Mouse (Mus musculus) liver, embryonic 13.5 days (tissue): ENCODE results near the gene Gm10271. TPM values are rescaled to one million over a fixed set of nuclear protein-coding genes. Genes with fewer than 3 reads are reported as not detected.

Experiments
- ATAC-seq: fragments of 200-750 bp; cut with Nextera tagmentation; 2 replicates; pipeline ENCODE4 v1.8.0; 2017; ENCODE audit warnings: low read depth, mild to moderate bottlenecking, moderate number of reproducible peaks, moderate library complexity
- DNase-seq: peaks from one replicate; pipeline ENCODE4 v3.0.0; 2022
- H3K27ac ChIP-seq: fragments of 300-500 bp; sonication (generic); 2 replicates; pipeline ENCODE4 v1.5.1; 2015; ENCODE audit warnings: moderate library complexity, mild to moderate bottlenecking, inconsistent platforms
- H3K27me3 ChIP-seq: fragments of 300-500 bp; sonication (generic); 2 replicates; pipeline ENCODE4 v1.6.1; 2015; ENCODE audit warnings: mild to moderate bottlenecking, inconsistent platforms
- H3K36me3 ChIP-seq: fragments of 300-500 bp; sonication (generic); 2 replicates; pipeline ENCODE4 v1.6.1; 2015; ENCODE audit warnings: mild to moderate bottlenecking, inconsistent platforms
- H3K4me1 ChIP-seq: fragments of 300-500 bp; sonication (generic); replicated peaks from 2 replicates; pipeline ENCODE4 v1.6.1; 2015; ENCODE audit warnings: inconsistent platforms
- H3K4me2 ChIP-seq: fragments of 300-500 bp; sonication (generic); 2 replicates; pipeline ENCODE4 v1.6.1; 2015; ENCODE audit warnings: inconsistent platforms, mild to moderate bottlenecking, moderate library complexity
- H3K4me3 ChIP-seq: fragments of 300-500 bp; sonication (generic); replicated peaks from 2 replicates; pipeline ENCODE4 v1.5.1; 2015; ENCODE audit warnings: mild to moderate bottlenecking, inconsistent platforms
- H3K9ac ChIP-seq: fragments of 300-500 bp; sonication (generic); 2 replicates; pipeline ENCODE4 v1.6.1; 2015; ENCODE audit warnings: mild to moderate bottlenecking, inconsistent platforms
- H3K9me3 ChIP-seq: fragments of 300-500 bp; sonication (generic); replicated peaks from 2 replicates; pipeline ENCODE4 v1.6.1; 2016; ENCODE audit warnings: inconsistent platforms
- WGBS: fragments of 180-500 bp; shearing (Covaris S2); methylation state at CpG from one replicate; pipeline ENCODE4 v1.1.7; 2015; ENCODE audit not compliant: insufficient replicate concordance; 5-methylcytosine and 5-hydroxymethylcytosine counted together
- polyA plus RNA-seq: library from polyadenylated mRNA; unstranded; fragments of >200 nt; fragmentation: Nextera tagmentation; extraction: Ambion mirVana; gene quantifications from 2 replicates; pipeline ENCODE4 v1.2.1, GENCODE M21; 2015

Gm10271 gene
- polyA plus RNA-seq, 1 experiment from 2014 or later: not detected

GRCm38 (mm10) chr10:116950886-116951285, 21.5 kb downstream of the Gm10271 start:
- ATAC-seq: no peak
- DNase-seq: no peak
- WGBS: 18% methylated on average over 5 of the region's 5 CpGs
- Histone ChIP-seq H3K9me3 (no peaks in the 10 kb centered on the region), H3K4me1 (peaks cover 27% of the 10 kb centered on the region), H3K27ac (no peak overlapping the region), H3K4me3 (peak overlapping the region; percentile 84), H3K4me2 (peak overlapping the region; percentile 99), H3K36me3 (no peaks in the 10 kb centered on the region), H3K9ac (peak overlapping the region; percentile 31; the same call in 1 of the 2 replicates), H3K27me3 (no peaks in the 10 kb centered on the region)

DNA sequence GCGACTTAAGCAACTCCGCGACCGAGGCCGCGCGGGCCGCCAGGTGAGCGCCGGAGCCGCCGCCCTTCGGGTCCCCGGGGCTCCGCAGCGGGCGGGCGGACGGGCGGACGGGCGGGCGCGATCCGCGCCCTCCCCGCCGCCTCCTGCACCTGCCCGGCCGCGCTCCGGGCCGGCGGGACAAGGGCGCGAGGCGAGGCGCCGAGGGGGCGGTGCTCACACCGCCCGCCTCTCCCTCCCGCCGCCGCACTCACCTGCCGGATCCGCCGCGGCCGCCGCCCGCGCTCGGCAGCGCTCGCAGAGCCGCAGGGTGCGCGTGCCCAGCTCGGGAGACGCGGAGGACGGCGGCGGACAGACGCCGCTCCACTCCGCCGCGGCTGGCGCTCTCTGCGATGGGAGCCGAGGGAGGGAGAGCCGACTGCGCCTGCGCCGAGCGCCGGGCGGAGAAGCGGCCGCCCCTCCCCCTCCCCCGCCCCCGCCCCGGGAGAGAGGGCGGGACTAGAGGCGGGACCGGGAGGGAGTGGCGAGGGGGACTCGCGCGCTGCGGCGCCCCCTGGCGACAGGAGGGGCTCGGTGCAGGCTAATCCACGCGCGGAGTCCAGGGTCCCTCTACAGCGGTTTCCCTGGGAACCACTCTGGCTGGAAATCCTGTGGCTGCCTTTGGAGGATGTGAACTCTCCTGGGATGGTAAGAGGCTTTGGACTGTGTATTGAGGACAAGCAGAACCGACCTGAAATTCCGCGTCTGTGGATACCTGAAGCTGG, 22.2 kb downstream of the Gm10271 start, which contains the start of gene Rab3ip:
Gene Rab3ip, minus strand, starts transcription at position 761 of the 761 bp plus-strand sequence.
- ATAC-seq (peak; percentile 92), DNase-seq (peak; percentile 84)
- Histone ChIP-seq H3K36me3 (no peaks in the 10 kb centered on the region), H3K9me3 (no peaks in the 10 kb centered on the region), H3K9ac (peak within 1 kb of the TSS; percentile 91), H3K4me2 (peak within 1 kb of the TSS; percentile 99), H3K27me3 (no peaks in the 10 kb centered on the region), H3K4me3 (peak within 1 kb of the TSS; percentile 84), H3K4me1 (peaks cover 27% of the 10 kb centered on the region), H3K27ac (peak within 1 kb of the TSS; percentile 85)
- under 1% methylated on average over 69 of the region's 103 CpGs for WGBS

DNA sequence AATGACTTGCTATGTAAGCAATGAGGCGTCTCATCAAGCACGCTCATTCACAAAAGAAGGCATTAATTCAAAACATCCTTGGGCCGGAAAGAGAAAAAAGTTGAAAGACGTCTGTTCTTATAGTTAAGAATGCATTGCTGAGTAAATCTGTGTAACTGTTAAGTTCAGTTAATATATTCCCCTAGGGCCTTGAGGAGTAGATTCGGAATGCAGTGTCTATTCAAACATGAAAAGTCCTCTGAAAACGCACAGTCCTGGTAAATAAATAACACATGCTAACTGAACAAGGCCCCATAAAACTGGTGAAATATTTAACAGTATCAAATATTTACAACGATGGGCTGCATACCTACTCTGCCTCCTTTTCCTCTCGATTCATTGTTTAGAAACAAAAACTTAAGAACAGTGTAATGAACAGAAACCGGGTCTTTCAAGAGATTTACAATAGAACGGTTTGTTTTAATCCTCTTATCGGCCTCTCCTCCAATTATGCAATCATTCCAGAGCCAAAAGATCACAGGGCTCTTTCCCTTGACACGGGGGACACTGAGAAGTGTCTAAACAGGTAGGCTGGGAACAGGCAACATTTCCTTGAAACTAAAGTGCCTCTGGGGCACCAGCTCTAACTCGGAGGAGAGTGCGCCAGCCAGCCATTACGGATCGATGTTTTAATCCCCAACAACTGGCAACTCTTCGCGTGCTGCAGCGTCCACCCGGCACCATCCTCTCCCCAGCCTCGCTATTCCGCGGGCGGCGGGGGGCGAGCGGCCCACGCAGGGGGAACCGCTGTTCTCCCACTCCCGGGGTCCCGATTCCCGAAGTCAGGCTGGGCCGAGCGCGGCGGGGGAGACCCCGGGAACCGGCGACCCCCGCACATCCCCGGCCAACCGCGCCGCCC, 23.0 kb downstream of the Gm10271 start:
- peak overlapping the region; percentile 99 for H3K4me2 ChIP-seq
- H3K4me3 ChIP-seq: peak overlapping the region; percentile 84
- 7% methylated on average over 44 of the region's 44 CpGs for WGBS
- peak; percentile 2; the same call in 1 of the 2 replicates for ATAC-seq
- peak overlapping the region; percentile 85 for H3K27ac ChIP-seq
- no peaks in the 10 kb centered on the region for H3K27me3 ChIP-seq
- peaks cover 31% of the 10 kb centered on the region for H3K4me1 ChIP-seq
- peak overlapping the region; percentile 91 for H3K9ac ChIP-seq
- no peaks in the 10 kb centered on the region for H3K9me3 ChIP-seq
- H3K36me3 ChIP-seq: no peaks in the 10 kb centered on the region
- DNase-seq: no peak

DNA sequence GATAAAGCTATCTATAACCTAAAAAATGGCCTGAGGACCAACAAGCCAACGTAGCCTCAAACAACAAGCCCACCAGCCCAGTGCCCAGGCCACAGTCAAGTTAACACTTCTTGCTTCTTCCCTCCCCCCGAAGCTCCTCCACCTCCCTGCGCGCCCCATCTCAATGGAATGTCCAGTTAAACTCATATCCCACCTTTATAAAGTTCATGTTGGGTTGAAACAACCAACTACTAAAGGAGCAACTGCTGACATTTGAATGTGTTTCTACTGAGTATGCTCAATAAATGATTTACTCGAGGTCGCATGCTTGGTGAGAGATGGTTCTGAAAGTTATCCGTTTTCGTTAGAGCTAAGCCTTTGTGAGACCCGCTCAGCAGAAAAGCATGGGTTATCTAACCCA, 24.0 kb downstream of the Gm10271 start:
- peak overlapping the region; percentile 99 for H3K4me2 ChIP-seq
- no peak overlapping the region for H3K27ac ChIP-seq
- no peak overlapping the region for H3K9ac ChIP-seq
- no peaks in the 10 kb centered on the region for H3K36me3 ChIP-seq
- WGBS: 83% methylated on average over 9 of the region's 9 CpGs
- DNase-seq (no peak), ATAC-seq (no peak)
- peaks cover 31% of the 10 kb centered on the region for H3K4me1 ChIP-seq
- H3K27me3 ChIP-seq: no peaks in the 10 kb centered on the region
- no peaks in the 10 kb centered on the region for H3K9me3 ChIP-seq
- H3K4me3 ChIP-seq: peak overlapping the region; percentile 84; the same call in 1 of the 2 replicates

DNA sequence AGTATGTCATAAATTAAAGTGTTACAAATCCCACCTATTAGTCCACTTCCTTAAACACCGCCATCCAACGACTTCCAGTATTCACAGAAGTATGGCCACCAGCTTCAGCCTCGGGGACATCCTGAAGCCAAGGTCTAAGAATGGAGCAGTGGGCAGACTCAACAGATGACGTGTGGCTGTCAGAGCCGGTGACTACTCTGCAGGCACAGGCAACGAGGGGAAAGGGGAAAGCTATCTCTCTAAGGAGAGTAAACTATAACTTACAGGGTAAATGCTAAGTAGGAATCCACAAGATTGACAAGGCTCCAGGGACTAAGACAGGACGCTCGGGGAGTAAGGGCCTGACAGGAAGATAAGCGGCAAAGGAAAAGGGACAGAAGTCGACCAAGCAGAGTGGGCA, 27.5 kb downstream of the Gm10271 start:
- H3K4me2 ChIP-seq: no peak overlapping the region
- no peaks in the 10 kb centered on the region for H3K9me3 ChIP-seq
- H3K27ac ChIP-seq: no peak overlapping the region
- DNase-seq: no peak
- H3K4me3 ChIP-seq: no peak overlapping the region
- WGBS: 47% methylated on average over 10 of the region's 10 CpGs
- no peaks in the 10 kb centered on the region for H3K27me3 ChIP-seq
- no peak for ATAC-seq
- H3K4me1 ChIP-seq: peaks cover 26% of the 10 kb centered on the region
- peaks cover 8% of the 10 kb centered on the region for H3K36me3 ChIP-seq
- H3K9ac ChIP-seq: no peak overlapping the region

GRCm38 (mm10) chr10:116944144-116944543, 28.3 kb downstream of the Gm10271 start:
- ATAC-seq (no peak), DNase-seq (no peak)
- no peak overlapping the region for H3K27ac ChIP-seq
- H3K4me1 ChIP-seq: peaks cover 19% of the 10 kb centered on the region
- H3K9me3 ChIP-seq: no peaks in the 10 kb centered on the region
- no peak overlapping the region for H3K4me2 ChIP-seq
- 53% methylated on average over 3 of the region's 3 CpGs for WGBS
- peaks cover 8% of the 10 kb centered on the region for H3K36me3 ChIP-seq
- no peaks in the 10 kb centered on the region for H3K27me3 ChIP-seq
- no peak overlapping the region for H3K9ac ChIP-seq
- no peak overlapping the region for H3K4me3 ChIP-seq

- no peak overlapping the region for H3K27ac ChIP-seq
- H3K27me3 ChIP-seq: no peaks in the 10 kb centered on the region
- peaks cover 8% of the 10 kb centered on the region; the same call in 1 of the 2 replicates for H3K4me1 ChIP-seq
- no peak overlapping the region for H3K9ac ChIP-seq
- H3K9me3 ChIP-seq: no peaks in the 10 kb centered on the region
- H3K4me2 ChIP-seq: no peak overlapping the region
- H3K4me3 ChIP-seq: no peak overlapping the region
- DNase-seq: peak; percentile 11
- ATAC-seq: no peak
- H3K36me3 ChIP-seq: peaks cover 20% of the 10 kb centered on the region
- 79% methylated on average over 6 of the region's 6 CpGs for WGBS
Observed at GRCm38 (mm10) chr10:116943025-116943424, 29.4 kb downstream of the Gm10271 start.

- no peak overlapping the region for H3K9ac ChIP-seq
- 69% methylated on average over 12 of the region's 12 CpGs for WGBS
- DNase-seq (no peak), ATAC-seq (no peak)
- H3K9me3 ChIP-seq: no peaks in the 10 kb centered on the region
- H3K36me3 ChIP-seq: peaks cover 33% of the 10 kb centered on the region
- H3K27me3 ChIP-seq: no peaks in the 10 kb centered on the region
- no peak overlapping the region for H3K27ac ChIP-seq
- no peak overlapping the region for H3K4me2 ChIP-seq
- peaks cover 4% of the 10 kb centered on the region; the same call in 1 of the 2 replicates for H3K4me1 ChIP-seq
- H3K4me3 ChIP-seq: no peak overlapping the region
Observed at GRCm38 (mm10) chr10:116935028-116935427, 37.4 kb downstream of the Gm10271 start.

DNA sequence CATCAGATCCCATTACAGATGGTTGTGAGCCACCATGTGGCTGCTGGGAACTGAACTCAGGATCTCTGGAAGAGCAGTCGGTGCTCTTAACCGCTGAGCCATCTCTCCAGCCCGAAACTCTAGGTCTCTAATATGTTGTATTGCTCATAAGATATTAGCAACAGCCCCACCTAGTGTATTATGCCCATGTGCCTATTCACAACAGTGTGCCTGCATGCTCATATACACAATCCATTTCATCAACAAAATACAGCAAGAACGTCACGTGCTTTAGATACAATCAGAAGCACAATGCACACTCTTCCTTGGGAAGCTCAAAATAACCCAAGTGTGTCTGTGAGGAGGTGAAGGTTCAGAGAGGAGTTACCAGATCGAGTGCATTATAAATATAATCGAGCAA, 38.6 kb downstream of the Gm10271 start:
- Histone ChIP-seq H3K4me2 (no peak overlapping the region), H3K4me1 (peaks cover 4% of the 10 kb centered on the region; the same call in 1 of the 2 replicates), H3K4me3 (no peak overlapping the region), H3K27ac (no peak overlapping the region), H3K9ac (no peak overlapping the region), H3K27me3 (no peaks in the 10 kb centered on the region), H3K9me3 (no peaks in the 10 kb centered on the region), H3K36me3 (peaks cover 29% of the 10 kb centered on the region)
- no peak for ATAC-seq
- no peak for DNase-seq
- 81% methylated on average over 7 of the region's 7 CpGs for WGBS

GRCm38 (mm10) chr10:116932418-116932817, 40.0 kb downstream of the Gm10271 start:
- H3K9ac ChIP-seq: no peak overlapping the region
- H3K9me3 ChIP-seq: no peaks in the 10 kb centered on the region
- H3K27ac ChIP-seq: no peak overlapping the region
- ATAC-seq (no peak), DNase-seq (no peak)
- no peaks in the 10 kb centered on the region for H3K27me3 ChIP-seq
- no peak overlapping the region for H3K4me3 ChIP-seq
- 82% methylated on average over 13 of the region's 13 CpGs for WGBS
- H3K4me1 ChIP-seq: peaks cover 4% of the 10 kb centered on the region; the same call in 1 of the 2 replicates
- peaks cover 19% of the 10 kb centered on the region for H3K36me3 ChIP-seq
- no peak overlapping the region for H3K4me2 ChIP-seq

GRCm38 (mm10) chr10:116931497-116932179, 40.8 kb downstream of the Gm10271 start:
- no peak overlapping the region for H3K9ac ChIP-seq
- no peak overlapping the region for H3K27ac ChIP-seq
- no peaks in the 10 kb centered on the region for H3K9me3 ChIP-seq
- H3K4me1 ChIP-seq: peaks cover 4% of the 10 kb centered on the region; the same call in 1 of the 2 replicates
- ATAC-seq (no peak), DNase-seq (no peak)
- H3K27me3 ChIP-seq: no peaks in the 10 kb centered on the region
- H3K4me3 ChIP-seq: no peak overlapping the region
- 75% methylated on average over 15 of the region's 15 CpGs for WGBS
- H3K4me2 ChIP-seq: no peak overlapping the region
- H3K36me3 ChIP-seq: peaks cover 11% of the 10 kb centered on the region
